Mouse (Mus musculus) urinary bladder, adult 18-20 months (tissue): ENCODE results near the gene Stim2.

ENCODE experiments used
- DNase-seq, 2 experiments: peaks; one replicate each; pipeline ENCODE4 v3.0.0; 2022; ENCODE audit warnings: low spot score in 2 of 2, mixed read lengths in 2 of 2

The Stim2 gene

DNA sequence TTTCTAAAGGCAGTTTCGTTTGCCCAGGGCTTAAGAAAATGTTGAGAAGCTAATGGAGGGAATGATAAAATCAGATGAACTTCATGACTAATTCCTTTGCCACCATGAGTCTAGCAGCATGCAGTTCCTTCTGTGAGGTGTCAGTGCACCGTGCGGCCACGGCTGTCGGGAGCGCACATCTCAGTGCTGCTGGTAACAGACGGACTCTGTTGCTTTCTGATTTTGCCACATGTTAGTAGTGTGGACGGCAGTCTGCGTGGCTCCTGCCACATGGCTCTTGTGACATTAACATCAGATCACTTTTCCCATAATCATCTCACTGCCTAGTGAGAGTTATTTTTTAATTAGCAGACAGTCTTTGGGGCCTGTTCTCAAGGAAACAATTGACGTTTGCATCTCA is 118.2 kb downstream of the Stim2 start:
- no peak for DNase-seq

GRCm38 (mm10) chr5:54118410-54119212 is 120.3 kb downstream of the Stim2 start:
- no peak for DNase-seq

DNA sequence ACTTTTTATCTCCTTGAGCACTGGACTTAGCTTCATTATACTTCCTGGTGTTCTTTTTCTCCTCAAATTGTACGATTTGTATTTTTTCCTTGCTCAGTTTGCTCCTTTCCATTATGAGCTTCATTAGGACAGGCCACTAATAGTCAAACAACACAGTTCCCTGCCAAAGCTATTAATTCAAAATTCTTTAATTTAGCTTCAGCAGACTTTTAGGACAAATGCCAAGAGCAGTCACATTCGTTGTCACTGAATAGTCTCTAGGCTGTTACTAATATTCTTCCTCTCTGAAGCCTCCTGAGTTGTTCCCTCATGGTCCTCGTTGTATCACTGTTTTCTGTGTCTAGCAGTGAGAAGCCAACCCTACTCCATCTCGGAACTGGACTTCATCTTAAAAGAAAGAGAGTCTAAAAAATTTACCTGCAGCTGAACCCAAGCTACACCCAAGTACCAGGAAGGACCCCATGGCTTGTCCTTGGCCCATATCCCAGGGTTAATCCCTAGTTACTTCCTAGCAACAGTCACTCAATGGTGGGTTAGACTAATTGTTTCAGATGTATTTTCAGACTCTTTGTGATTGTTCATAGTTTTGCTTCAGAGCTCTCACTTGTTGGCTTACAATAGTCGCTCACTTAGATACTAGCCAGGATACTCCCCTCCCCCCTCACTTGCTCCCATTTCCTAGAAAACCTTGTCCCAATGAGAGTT is 149.9 kb downstream of the Stim2 start:
- DNase-seq = no peak

GRCm38 (mm10) chr5:54154503-54155226 is 156.4 kb downstream of the Stim2 start:
- DNase-seq = no peak

DNA sequence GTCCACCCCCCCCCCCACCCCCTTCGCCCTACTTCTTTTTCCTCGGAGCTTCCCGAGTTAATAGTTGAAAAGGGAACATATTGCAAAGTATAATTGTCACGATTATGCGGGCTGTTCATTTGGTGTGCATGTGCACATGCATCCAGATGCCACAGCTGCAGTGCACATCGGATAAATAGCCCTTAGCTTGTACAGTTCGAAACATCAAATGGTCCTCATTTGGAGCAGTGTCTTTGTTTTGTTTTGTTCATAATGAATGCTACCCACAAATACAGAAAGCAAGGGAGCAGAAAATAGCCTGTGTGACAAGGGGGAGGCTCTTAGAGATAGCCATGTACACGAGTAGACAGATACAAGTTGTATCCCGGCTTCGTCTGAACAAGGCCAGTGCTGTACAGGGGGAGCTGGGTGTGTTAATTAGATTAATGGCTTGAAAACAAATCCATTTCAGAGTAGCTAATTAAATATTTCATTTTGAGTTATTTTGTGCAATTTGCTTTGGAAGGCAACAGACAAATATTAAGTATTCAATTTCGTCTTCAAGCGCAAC is 157.0 kb downstream of the Stim2 start:
- DNase-seq = no peak

GRCm38 (mm10) chr5:54155916-54156315 is 157.6 kb downstream of the Stim2 start:
- no peak for DNase-seq

DNA sequence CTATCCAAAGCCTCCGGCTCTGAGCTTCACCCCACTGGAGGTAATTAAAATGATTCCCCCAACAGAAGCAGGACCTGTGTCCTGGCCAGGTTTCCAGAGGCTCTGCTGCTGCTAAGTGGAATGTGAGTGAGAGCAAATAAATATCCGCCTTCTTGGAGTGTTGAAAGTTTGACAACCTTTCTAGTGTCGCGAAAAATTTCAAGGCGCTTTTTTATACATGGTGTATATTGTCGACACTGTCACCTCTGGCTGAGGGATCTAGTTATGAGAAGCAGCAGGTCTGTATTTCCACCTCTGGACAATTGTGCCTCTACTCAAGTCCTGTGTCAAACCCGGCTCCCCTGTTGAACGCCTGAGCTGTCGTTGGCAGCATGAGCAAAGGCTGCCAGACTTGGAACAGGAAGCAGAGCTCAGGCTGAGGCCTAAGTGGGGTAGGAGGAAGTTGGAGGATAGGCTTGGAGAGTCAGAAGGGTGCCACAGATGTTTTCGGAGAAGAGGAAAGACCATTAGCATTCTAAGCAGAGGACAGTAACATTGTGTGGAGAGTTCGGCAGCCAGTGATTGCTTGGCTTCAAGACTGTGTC is 158.7 kb downstream of the Stim2 start:
- DNase-seq = no peak

GRCm38 (mm10) chr5:54158230-54158629 is 159.9 kb downstream of the Stim2 start:
- DNase-seq = no peak

DNA sequence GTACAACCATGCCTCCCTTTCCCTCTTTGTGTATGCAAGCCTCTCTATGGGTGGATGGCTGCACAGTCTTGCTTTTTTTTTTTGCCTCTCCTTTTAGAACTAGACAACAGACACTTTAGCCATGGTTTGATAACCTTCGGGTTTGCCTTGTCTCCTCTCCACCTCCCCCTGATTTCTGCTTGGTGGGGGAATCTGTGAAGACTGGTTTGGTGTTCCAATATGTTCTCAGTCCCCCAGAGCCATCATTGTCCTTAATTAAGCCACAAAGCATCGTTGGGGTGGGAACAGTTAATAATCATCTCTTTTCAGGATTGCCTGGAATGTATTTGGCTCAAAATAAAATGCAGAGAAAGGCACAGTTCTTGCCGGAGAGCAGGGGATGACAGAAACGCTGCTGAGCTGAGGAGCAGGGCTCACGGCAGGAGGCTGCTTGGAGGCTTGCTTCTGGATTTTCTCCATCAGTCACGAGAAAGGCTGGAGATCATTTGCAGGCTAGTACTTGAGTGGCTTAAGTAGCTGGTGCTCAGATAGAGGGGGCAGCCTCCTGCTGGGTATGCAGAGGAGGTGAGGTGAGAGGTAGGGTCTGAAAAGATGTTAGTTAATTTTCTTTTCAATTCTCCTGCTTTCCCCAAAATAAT is 161.0 kb downstream of the Stim2 start:
- no peak for DNase-seq

- DNase-seq = no peak
These were observed 162.3 kb downstream of the Stim2 start for GRCm38 (mm10) chr5:54160561-54160960.

GRCm38 (mm10) chr5:54163890-54164289 is 165.6 kb downstream of the Stim2 start:
- no peak for DNase-seq
